ENCODE assay signal across 10 mouse cellular contexts in genomic region chr8:33987755-33988104, GRCm38 (mm10).
DNase-seq lines count a peak whose midpoint lies in the region; ATAC-seq and TF ChIP-seq lines count a peak whose summit lies in the region.
"Had no signal": no experiment of that assay in that cellular context is flagged by ENCODE, and none has a peak within 500 bp of the region (broad histone marks: within the 10 kb centered on the region; RNA-seq: fewer than 3 reads in every experiment).

No protein-coding gene starts in this region.

- no peak for ATAC-seq in heart, embryonic 12.5 days (ENCODE audit: insufficient number of reproducible peaks, low FRiP score)
- peak; percentile 9 for ATAC-seq in liver, postnatal 0 days

- H3K4me2 ChIP-seq in heart, embryonic 12.5 days: no peak overlapping the region
- peak overlapping the region; percentile 47 for H3K4me2 ChIP-seq in liver, postnatal 0 days (ENCODE audit: low read depth, low read length)
- H3K4me2 ChIP-seq: forebrain, embryonic 12.5 days; hindbrain, embryonic 14.5 days had no signal

- H3K36me3 ChIP-seq in heart, embryonic 12.5 days: no peaks in the 10 kb centered on the region
- H3K36me3 ChIP-seq in liver, postnatal 0 days (replicated peaks; ENCODE audit: insufficient read depth, low read length): no peaks in the 10 kb centered on the region
- H3K36me3 ChIP-seq in midbrain, embryonic 10.5 days: no peaks in the 10 kb centered on the region
- H3K36me3 ChIP-seq: forebrain, embryonic 12.5 days had no signal

- no peak overlapping the region for H3K9ac ChIP-seq in heart, embryonic 12.5 days
- peak overlapping the region; percentile 26 for H3K9ac ChIP-seq in liver, postnatal 0 days (replicated peaks)
- H3K9ac ChIP-seq: forebrain, embryonic 12.5 days; hindbrain, embryonic 14.5 days had no signal

- H3K4me1 ChIP-seq in heart, embryonic 12.5 days (replicated peaks): peaks cover 33% of the 10 kb centered on the region
- H3K4me1 ChIP-seq in liver, postnatal 0 days (ENCODE audit: insufficient read depth): peaks cover 19% of the 10 kb centered on the region
- peaks cover 20% of the 10 kb centered on the region for H3K4me1 ChIP-seq in midbrain, embryonic 10.5 days

- TF ChIP-seq EP300 in liver, postnatal 0 days (IDR thresholded peaks at IDR 0.05; ENCODE audit: low read depth): no peak

- WGBS in heart, embryonic 12.5 days: 37% methylated on average over 10 of the region's 10 CpGs
- WGBS in liver, postnatal 0 days (ENCODE audit: insufficient replicate concordance): 68% methylated on average over 10 of the region's 10 CpGs
- WGBS in midbrain, embryonic 10.5 days: 86% methylated on average over 10 of the region's 10 CpGs

- H3K27ac ChIP-seq in heart, embryonic 12.5 days (ENCODE audit: poor library complexity, severe bottlenecking): peak overlapping the region; percentile 58
- peak overlapping the region; percentile 75 for H3K27ac ChIP-seq in liver, postnatal 0 days (ENCODE audit: low read depth)
- no peak overlapping the region for H3K27ac ChIP-seq in midbrain, embryonic 10.5 days (replicated peaks)
- H3K27ac ChIP-seq: forebrain, embryonic 12.5 days; hindbrain, embryonic 14.5 days had no signal

- H3K27me3 ChIP-seq in heart, embryonic 12.5 days (replicated peaks): no peaks in the 10 kb centered on the region
- H3K27me3 ChIP-seq in liver, postnatal 0 days (ENCODE audit: insufficient read depth, low read length): no peaks in the 10 kb centered on the region
- H3K27me3 ChIP-seq in midbrain, embryonic 10.5 days (ENCODE audit: low read depth, poor library complexity, severe bottlenecking): no peaks in the 10 kb centered on the region
- H3K27me3 ChIP-seq: forebrain, embryonic 12.5 days had no signal

- DNase-seq in adrenal gland, postnatal 10 days: peak; percentile 43
- no peak for DNase-seq in adrenal gland, postnatal 4 days (ENCODE audit: low spot score in 2 of 2)
- DNase-seq in kidney, adult 8-10 months: peak; percentile 68 to 83
- DNase-seq in liver, postnatal 0 days: no peak
- no peak for DNase-seq in layer of hippocampus, adult 9-10 months (ENCODE audit: low spot score)
- no peak for DNase-seq in midbrain, embryonic 10.5 days (ENCODE audit: low spot score)
- no peak for DNase-seq in retina, postnatal 1 day

- TF ChIP-seq CTCF in liver, postnatal 0 days (IDR thresholded peaks at IDR 0.05; ENCODE audit: low read depth): no peak

- H3K9me3 ChIP-seq in heart, embryonic 12.5 days (replicated peaks): no peaks in the 10 kb centered on the region
- H3K9me3 ChIP-seq in liver, postnatal 0 days (ENCODE audit: low read length): no peaks in the 10 kb centered on the region
- no peaks in the 10 kb centered on the region for H3K9me3 ChIP-seq in midbrain, embryonic 10.5 days (replicated peaks)
- H3K9me3 ChIP-seq: forebrain, embryonic 12.5 days had no signal

- H3K4me3 ChIP-seq in heart, embryonic 12.5 days: no peak overlapping the region
- no peak overlapping the region for H3K4me3 ChIP-seq in liver, postnatal 0 days (ENCODE audit: low read depth, low read length)
- no peak overlapping the region for H3K4me3 ChIP-seq in midbrain, embryonic 10.5 days
- H3K4me3 ChIP-seq: forebrain, embryonic 12.5 days had no signal

Comparison
In these comparisons a context has a peak if more than half of its experiments do, and no peak if none do; other contexts are left out.
1. DNase-seq: peak in adrenal gland, postnatal 10 days (single experiment) and kidney, adult 8-10 months (2 of 2); none in adrenal gland, postnatal 4 days (0 of 2), liver, postnatal 0 days (single experiment), layer of hippocampus, adult 9-10 months (single experiment), midbrain, embryonic 10.5 days (single experiment) and retina, postnatal 1 day (single experiment).